Mouse (Mus musculus) G1E-ER4 (cell line): Measurements from ENCODE around the gene Marcks. TPM values are rescaled to one million over a fixed set of nuclear protein-coding genes. Genes with fewer than 3 reads are reported as not detected.

ENCODE experiments used
- GATA1 ChIP-seq: IDR thresholded peaks from one replicate; pipeline ENCODE4 v1.8.0; 2012; ENCODE audit warnings: low read length, inconsistent platforms
- polyA plus RNA-seq: library from polyadenylated mRNA; stranded (reverse); fragments of >175 nt; gene quantifications from 2 replicates; pipeline ENCODE4 v1.2.3, GENCODE M21; 2012

The Marcks gene
- polyA plus RNA-seq, 1 experiment, result 0.12 TPM

- TF ChIP-seq GATA1, result no peak
Measured at GRCm38 (mm10) chr10:37140166-37140735, 1.5 kb upstream of the Marcks start.

- TF ChIP-seq GATA1, result no peak
Measured at GRCm38 (mm10) chr10:37139443-37140165, 884 bp upstream of the Marcks start.

- TF ChIP-seq GATA1, result no peak
Measured at GRCm38 (mm10) chr10:37138311-37138731, 399 bp downstream of the Marcks start.

- TF ChIP-seq GATA1, result no peak
Measured at GRCm38 (mm10) chr10:37137531-37138310, 999 bp downstream of the Marcks start.

GRCm38 (mm10) chr10:37136981-37137518, 1.7 kb downstream of the Marcks start:
- TF ChIP-seq GATA1, result no peak

GRCm38 (mm10) chr10:37135951-37136751, 2.6 kb downstream of the Marcks start:
- no peak for TF ChIP-seq GATA1

- no peak for TF ChIP-seq GATA1
Measured at GRCm38 (mm10) chr10:37133876-37134708, 4.6 kb downstream of the Marcks start.

GRCm38 (mm10) chr10:37132671-37133070, 6.0 kb downstream of the Marcks start:
- TF ChIP-seq GATA1, result no peak

GRCm38 (mm10) chr10:37129652-37130051, 9.1 kb downstream of the Marcks start:
- TF ChIP-seq GATA1, result no peak

GRCm38 (mm10) chr10:37115329-37115728, 23.4 kb downstream of the Marcks start:
- no peak for TF ChIP-seq GATA1

- TF ChIP-seq GATA1, result no peak
Measured at GRCm38 (mm10) chr10:37112812-37113211, 25.9 kb downstream of the Marcks start.

- no peak for TF ChIP-seq GATA1
Measured at GRCm38 (mm10) chr10:37112362-37112761, 26.4 kb downstream of the Marcks start.

GRCm38 (mm10) chr10:37111432-37111831, 27.3 kb downstream of the Marcks start:
- TF ChIP-seq GATA1, result no peak

GRCm38 (mm10) chr10:37106871-37107627, 31.7 kb downstream of the Marcks start:
- TF ChIP-seq GATA1, result no peak
